Mouse (Mus musculus): ENCODE results near the gene Rap1gap2.

GRCm38 (mm10) chr11:74440112-74440511 lies 170.6 kb downstream of the Rap1gap2 start:
- TF ChIP-seq CTCF (IDR thresholded peaks at IDR 0.05; ENCODE audit: insufficient read depth, low read length) (no peak), POLR2A (IDR thresholded peaks at IDR 0.05; ENCODE audit: borderline replicate concordance, extremely low read depth, low read depth, low read length) (no peak)
